Mouse (Mus musculus): ENCODE results near the gene Serpini2.
"Not testable (repeated sequence)": the region's sequence is repeated elsewhere in the genome, so short reads cannot be mapped to it uniquely, and the experiment has no call there.

Serpini2 gene

DNA sequence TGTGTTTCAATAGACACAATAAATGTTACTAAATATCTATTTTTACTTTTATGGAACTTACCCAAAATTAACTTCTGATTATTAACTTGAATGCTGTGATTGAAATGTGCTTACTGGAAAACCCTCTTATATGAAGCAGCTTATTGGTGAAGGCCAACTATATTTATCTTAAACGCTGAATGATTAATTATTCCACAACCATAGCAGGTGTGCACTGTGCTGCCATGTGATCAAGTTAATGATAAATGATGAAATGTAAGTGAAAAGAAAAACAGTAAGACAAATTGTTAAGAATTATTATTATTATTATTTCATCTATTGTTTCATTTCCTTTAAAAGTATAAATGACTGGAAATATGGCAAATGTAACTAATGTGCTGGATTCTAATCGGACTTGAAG is at the start of gene Serpini2:
Gene Serpini2, minus strand, starts transcription at position 101 of the 400 bp plus-strand sequence.
- DNase-seq (ENCODE audit: low read depth, low spot score), result no peak
- no peaks in the 10 kb centered on the region for H3K36me3 ChIP-seq (ENCODE audit: control insufficient read depth, insufficient read depth, low read length, poor library complexity, severe bottlenecking)
- H3K27me3 ChIP-seq (ENCODE audit: control insufficient read depth, insufficient read depth, low read length, poor library complexity, severe bottlenecking), result no peaks in the 10 kb centered on the region

DNA sequence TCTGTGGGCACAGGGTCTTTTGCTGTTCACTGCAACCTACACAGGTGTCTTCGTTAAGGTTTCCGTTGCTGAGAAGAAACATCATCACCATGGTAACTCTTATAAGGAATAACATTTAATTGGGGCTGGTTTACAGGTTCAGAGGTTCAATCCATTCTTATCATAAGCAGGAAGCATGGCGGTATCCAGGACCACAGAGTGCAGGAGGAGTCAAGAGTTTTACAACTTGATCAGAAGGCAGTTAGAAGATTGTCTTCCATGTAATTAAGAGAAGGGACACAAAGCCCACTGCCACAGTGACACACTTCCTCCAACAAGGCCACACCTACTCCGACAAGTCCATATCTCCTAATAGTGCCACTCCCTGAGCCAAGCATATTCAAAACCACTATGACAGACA is 39.0 kb upstream of the Serpini2 start:
- no peaks in the 10 kb centered on the region for H3K36me3 ChIP-seq (ENCODE audit: control insufficient read depth, insufficient read depth, low read length, poor library complexity, severe bottlenecking)
- no peak for DNase-seq (ENCODE audit: low read depth, low spot score)
- H3K27me3 ChIP-seq (ENCODE audit: control insufficient read depth, insufficient read depth, low read length, poor library complexity, severe bottlenecking), result no peaks in the 10 kb centered on the region

DNA sequence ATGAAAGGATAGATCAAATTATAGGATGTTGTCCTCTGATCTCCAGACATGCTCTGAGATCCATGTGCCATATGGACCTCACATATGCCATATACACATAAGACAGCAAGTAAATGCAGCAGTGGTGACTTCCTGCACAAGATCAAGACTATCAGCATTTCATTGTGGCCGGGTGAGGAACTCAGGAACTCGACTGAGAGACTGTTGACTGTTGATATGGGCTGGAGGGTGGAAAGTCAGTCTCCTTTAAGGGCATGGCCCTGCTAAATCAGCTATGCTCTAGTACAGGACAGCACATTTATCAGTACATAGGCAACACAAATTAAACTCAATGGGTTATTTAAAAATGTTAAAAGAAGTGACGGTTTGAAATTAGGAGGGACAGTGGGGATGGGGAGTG is 38.4 kb upstream of the Serpini2 start:
- DNase-seq (ENCODE audit: low read depth, low spot score), result no peak
- Histone ChIP-seq H3K27me3 (ENCODE audit: control insufficient read depth, insufficient read depth, low read length, poor library complexity, severe bottlenecking) (no peaks in the 10 kb centered on the region), H3K36me3 (ENCODE audit: control insufficient read depth, insufficient read depth, low read length, poor library complexity, severe bottlenecking) (no peaks in the 10 kb centered on the region)

DNA sequence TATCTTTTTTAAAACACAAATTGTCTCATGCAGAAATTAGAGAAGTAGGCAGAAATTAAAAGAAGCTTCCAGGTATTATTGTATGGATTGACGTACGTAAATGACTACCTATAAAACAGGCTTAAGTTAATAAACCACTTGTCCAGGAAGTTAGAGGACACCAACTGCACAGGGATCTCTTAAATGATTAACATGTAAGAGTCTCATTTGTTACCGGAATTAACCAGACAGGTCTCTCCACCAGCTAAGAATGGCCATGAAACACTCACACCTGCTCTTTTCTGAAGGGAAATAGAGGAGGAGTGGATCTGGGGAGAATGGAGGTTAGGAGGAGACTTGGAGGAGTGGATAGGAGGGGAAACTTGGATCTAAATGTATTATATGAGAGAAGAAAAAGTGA is 35.7 kb upstream of the Serpini2 start:
- H3K36me3 ChIP-seq (ENCODE audit: control insufficient read depth, insufficient read depth, low read length, poor library complexity, severe bottlenecking), result no peaks in the 10 kb centered on the region
- no peaks in the 10 kb centered on the region for H3K27me3 ChIP-seq (ENCODE audit: control insufficient read depth, insufficient read depth, low read length, poor library complexity, severe bottlenecking)
- no peak for DNase-seq (ENCODE audit: low read depth, low spot score)

DNA sequence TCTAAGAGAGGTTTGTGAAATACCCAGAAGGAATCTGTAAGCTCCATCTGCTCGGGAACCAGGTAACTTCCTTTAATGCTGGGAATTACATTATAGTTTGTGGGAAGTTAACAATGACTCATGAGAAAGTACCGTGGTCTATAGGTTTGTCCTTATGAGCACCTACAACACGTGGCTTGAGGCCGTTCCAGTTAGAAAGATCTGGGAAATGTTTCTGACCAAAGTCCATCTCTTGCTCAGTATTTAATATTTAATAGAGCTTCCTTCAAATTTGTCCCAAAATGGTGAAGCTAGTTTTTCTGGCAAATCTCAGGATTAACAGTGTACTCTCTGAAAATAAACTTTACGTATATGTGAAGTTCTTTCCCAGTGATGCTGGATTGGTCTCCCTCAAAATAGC is 34.7 kb upstream of the Serpini2 start:
- Histone ChIP-seq H3K27me3 (ENCODE audit: control insufficient read depth, insufficient read depth, low read length, poor library complexity, severe bottlenecking) (no peaks in the 10 kb centered on the region), H3K36me3 (ENCODE audit: control insufficient read depth, insufficient read depth, low read length, poor library complexity, severe bottlenecking) (no peaks in the 10 kb centered on the region)
- DNase-seq (ENCODE audit: low read depth, low spot score), result no peak

DNA sequence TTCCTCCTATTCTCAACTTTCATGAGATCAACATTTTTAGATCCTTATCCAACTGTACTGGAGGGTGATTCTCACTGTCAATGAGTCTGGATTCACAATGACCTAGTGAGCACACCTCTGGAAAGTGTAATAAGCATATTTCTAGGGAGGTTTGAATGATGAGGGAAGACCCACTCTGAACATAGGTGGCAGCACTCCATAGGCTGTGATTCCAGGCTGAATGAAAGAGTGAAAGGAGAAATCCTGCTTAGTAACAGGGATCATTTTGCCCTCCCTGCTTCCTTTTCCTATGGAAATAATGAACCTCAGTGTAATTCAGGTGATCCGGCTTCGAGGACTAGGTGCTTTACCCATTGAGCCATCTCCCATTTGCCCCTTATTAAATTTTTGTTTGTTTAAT is 31.2 kb upstream of the Serpini2 start:
- H3K27me3 ChIP-seq (ENCODE audit: control insufficient read depth, insufficient read depth, low read length, poor library complexity, severe bottlenecking), result no peaks in the 10 kb centered on the region
- no peaks in the 10 kb centered on the region for H3K36me3 ChIP-seq (ENCODE audit: control insufficient read depth, insufficient read depth, low read length, poor library complexity, severe bottlenecking)
- no peak for DNase-seq (ENCODE audit: low read depth, low spot score)

DNA sequence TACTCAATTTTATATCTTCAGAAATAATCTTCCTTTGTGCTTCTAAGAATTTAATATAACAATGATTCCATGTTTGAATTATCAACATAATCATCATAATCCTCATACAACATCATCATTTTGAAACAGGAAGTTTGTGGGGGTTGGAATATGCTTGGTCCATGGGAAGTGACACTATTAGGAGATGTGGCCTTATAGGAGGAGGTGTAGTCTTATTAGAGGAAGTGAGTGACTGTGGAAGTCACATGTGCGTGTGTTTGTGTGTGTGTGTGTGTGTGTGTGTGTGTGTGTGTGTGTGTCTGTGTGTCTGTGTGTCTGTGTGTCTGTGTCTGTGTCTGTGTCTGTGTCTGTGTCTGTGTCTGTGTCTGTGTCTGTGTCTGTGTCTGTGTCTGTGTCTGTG is 29.6 kb upstream of the Serpini2 start:
- not testable (repeated sequence) for H3K27me3 ChIP-seq (ENCODE audit: control insufficient read depth, insufficient read depth, low read length, poor library complexity, severe bottlenecking); H3K36me3 ChIP-seq (ENCODE audit: control insufficient read depth, insufficient read depth, low read length, poor library complexity, severe bottlenecking)
- DNase-seq (ENCODE audit: low read depth, low spot score), result peak; percentile 31

DNA sequence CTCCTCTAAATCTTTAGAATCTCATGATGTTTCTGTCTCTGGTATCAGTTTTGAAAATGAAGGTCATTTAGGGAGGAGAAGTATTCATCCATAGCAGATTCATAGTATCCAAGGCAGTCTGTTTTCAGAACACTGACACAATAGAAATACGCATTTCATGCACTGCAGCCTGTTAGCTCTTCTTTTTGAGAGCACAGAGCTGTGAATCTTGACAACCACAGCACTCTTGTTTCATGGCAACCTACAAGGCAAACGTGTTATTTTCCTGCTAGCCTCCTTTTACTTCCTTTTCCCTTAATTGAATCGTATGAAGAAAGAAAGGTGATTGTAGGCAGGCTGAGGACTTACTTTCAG is 27.9 kb upstream of the Serpini2 start:
- peak; percentile 15 for DNase-seq (ENCODE audit: low read depth, low spot score)
- no peaks in the 10 kb centered on the region for H3K27me3 ChIP-seq (ENCODE audit: control insufficient read depth, insufficient read depth, low read length, poor library complexity, severe bottlenecking)

DNA sequence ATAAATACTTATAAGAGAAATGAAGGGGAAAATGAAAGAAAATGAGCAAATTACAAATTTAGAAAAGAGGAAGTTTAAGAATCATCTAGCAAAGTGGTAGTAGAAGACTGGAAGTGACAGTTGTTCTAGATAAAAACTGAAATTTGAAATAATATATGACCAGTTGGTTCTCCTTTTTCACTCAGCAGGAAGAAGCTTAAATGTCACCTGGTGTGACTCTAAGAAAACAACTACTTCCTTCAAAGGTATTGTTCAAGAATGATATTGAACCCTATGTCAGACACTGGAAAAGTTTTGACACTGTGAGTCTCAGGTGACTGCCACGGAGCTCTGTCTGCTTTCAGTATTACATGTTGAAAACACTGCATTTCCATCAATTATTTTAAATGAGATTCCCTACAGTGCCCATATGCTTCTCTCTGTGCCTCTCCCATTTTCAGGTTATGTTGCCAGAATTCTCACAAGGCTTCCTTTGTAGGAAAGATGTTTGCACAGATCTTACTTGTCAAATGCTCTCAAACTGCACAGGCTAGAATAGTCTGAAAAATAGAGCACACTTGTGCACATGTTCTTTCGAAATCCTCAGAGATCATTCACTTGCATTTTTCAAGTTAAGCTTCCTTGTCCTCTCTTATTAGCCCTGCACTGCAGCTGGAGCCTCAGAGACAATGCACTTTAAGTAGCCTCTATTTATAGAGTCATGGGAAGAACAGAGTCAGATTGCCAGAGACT is 27.3 kb upstream of the Serpini2 start:
- H3K36me3 ChIP-seq (ENCODE audit: control insufficient read depth, insufficient read depth, low read length, poor library complexity, severe bottlenecking), result no peaks in the 10 kb centered on the region
- H3K27me3 ChIP-seq (ENCODE audit: control insufficient read depth, insufficient read depth, low read length, poor library complexity, severe bottlenecking), result no peaks in the 10 kb centered on the region
- peak; percentile 67 for DNase-seq (ENCODE audit: low read depth, low spot score)

More for the DNA sequence above, 27.9 kb upstream of the Serpini2 start:
- H3K36me3 ChIP-seq (ENCODE audit: control insufficient read depth, insufficient read depth, low read length, poor library complexity, severe bottlenecking), result no peaks in the 10 kb centered on the region

DNA sequence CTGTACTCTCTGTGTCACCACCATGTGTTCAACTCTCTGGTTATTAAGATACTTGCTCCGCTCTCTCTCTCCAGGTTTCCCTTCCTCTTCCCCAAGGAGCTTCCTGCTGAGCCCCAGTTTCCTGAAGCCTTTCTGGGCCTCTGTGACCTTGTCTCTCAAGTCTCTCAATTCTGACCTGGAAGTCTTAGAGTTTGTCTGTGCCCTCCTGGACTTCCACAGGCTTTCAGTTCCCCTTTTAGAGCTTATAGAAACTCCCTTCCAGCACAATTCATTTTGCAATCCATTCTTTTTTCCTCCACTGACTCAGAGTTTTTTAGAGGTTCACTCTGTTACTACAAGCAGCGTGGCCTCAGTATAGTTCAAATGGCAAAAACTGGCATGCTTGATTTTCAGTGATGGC is 23.4 kb upstream of the Serpini2 start:
- Histone ChIP-seq H3K27me3 (ENCODE audit: control insufficient read depth, insufficient read depth, low read length, poor library complexity, severe bottlenecking) (no peaks in the 10 kb centered on the region), H3K36me3 (ENCODE audit: control insufficient read depth, insufficient read depth, low read length, poor library complexity, severe bottlenecking) (no peaks in the 10 kb centered on the region)
- no peak for DNase-seq (ENCODE audit: low read depth, low spot score)

DNA sequence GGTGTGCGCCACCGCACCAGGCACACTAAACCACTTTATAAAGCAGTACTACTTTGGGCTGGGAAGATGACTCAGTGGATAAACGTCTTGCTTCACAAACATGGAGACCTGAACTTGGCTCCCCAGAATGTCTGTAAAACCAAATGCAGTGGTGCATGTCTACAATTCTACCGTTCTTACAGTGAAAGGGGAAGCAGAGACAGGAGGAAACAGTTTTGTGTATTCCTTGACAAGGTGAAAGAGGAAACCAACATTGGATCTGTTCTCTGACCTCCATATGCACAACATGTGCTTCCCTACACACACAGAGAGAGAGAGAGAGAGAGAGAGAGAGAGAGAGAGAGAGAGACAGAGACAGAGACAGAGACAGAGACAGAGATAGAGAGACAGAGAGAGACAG is 7.6 kb upstream of the Serpini2 start:
- peak; percentile 44 for DNase-seq (ENCODE audit: low read depth, low spot score)
- Histone ChIP-seq H3K27me3 (ENCODE audit: control insufficient read depth, insufficient read depth, low read length, poor library complexity, severe bottlenecking) (no peaks in the 10 kb centered on the region), H3K36me3 (ENCODE audit: control insufficient read depth, insufficient read depth, low read length, poor library complexity, severe bottlenecking) (no peaks in the 10 kb centered on the region)

DNA sequence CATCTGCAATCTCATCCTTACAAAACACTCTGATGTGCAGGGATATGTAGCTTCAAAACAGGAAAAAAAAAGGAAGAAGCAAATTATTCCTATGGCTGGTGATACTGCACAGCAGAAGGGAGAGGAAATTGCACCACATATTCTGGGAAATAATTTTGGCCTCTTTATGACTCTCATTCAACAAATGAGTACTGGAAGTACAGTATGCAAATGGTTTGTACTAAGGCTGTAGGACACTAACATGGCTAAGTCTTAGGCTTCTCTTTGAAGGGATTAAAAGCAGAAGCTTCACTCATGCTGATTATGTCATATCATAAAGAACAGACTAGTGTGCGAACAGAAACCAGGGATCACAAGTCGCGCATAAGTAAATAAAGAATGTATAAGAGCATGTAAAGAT is 6.6 kb upstream of the Serpini2 start:
- DNase-seq (ENCODE audit: low read depth, low spot score), result no peak
- Histone ChIP-seq H3K27me3 (ENCODE audit: control insufficient read depth, insufficient read depth, low read length, poor library complexity, severe bottlenecking) (no peaks in the 10 kb centered on the region), H3K36me3 (ENCODE audit: control insufficient read depth, insufficient read depth, low read length, poor library complexity, severe bottlenecking) (no peaks in the 10 kb centered on the region)

DNA sequence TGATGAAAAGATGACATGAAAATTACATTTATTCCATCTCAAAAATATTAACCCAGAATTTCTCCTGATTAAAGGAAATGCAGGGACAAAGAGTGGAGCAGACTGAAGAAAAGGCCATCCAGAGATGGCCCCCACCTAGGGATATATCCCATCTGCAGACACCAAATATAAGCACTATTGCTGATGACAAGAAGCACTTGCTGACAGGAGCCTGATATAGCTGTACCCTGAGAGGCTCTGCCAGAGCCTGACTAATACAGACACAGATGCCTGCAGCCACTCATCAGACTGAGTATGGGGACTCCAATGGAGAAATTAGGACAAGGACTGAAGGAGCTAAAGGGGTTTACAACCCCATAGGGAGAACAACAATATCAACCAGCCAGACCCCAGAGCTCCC is 5.2 kb upstream of the Serpini2 start:
- no peaks in the 10 kb centered on the region for H3K27me3 ChIP-seq (ENCODE audit: control insufficient read depth, insufficient read depth, low read length, poor library complexity, severe bottlenecking)
- H3K36me3 ChIP-seq (ENCODE audit: control insufficient read depth, insufficient read depth, low read length, poor library complexity, severe bottlenecking), result no peaks in the 10 kb centered on the region
- DNase-seq (ENCODE audit: low read depth, low spot score), result no peak

DNA sequence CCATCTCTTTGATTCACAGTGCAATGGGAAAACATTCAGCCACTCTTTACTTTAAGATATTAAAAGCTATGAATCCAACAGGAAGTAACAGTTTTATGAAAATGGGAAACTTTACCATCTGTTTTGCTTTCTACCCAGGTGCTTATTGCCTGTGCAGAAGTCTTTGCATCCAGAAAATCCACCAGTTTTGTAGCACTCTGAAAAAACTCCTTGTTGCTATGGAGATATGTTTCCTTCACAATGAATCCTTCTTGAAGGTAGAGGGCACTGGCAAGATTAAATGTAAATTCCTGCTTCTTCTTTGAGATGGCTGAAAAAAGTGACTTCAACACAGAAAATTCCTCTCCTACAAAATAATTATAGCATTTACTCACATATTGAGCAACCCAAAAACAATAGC is 10.5 kb downstream of the Serpini2 start:
- no peak for DNase-seq (ENCODE audit: low read depth, low spot score)
- Histone ChIP-seq H3K36me3 (ENCODE audit: control insufficient read depth, insufficient read depth, low read length, poor library complexity, severe bottlenecking) (no peaks in the 10 kb centered on the region), H3K27me3 (ENCODE audit: control insufficient read depth, insufficient read depth, low read length, poor library complexity, severe bottlenecking) (no peaks in the 10 kb centered on the region)

DNA sequence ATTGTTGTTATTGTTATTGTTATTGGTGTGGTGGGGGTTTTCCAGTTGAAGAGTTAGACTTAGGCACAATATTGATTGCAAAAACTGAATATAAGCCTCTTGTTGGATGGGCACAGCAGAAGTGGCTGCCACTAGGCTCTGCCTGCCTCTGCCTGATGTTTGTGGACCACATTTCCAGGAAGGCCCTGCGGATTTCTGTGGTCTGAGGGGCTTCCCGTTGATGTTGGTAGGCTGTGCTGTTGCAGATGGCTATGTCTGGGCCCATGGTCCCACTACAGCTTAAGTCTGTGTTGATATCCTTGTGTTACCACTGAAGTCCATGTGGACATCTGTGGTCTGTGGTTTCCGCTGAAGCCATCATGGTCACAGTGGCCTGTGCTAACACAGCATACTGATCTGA is 50.2 kb downstream of the Serpini2 start:
- H3K36me3 ChIP-seq (ENCODE audit: control insufficient read depth, insufficient read depth, low read length, poor library complexity, severe bottlenecking), result no peaks in the 10 kb centered on the region
- no peaks in the 10 kb centered on the region for H3K27me3 ChIP-seq (ENCODE audit: control insufficient read depth, insufficient read depth, low read length, poor library complexity, severe bottlenecking)
- DNase-seq (ENCODE audit: low read depth, low spot score), result no peak

DNA sequence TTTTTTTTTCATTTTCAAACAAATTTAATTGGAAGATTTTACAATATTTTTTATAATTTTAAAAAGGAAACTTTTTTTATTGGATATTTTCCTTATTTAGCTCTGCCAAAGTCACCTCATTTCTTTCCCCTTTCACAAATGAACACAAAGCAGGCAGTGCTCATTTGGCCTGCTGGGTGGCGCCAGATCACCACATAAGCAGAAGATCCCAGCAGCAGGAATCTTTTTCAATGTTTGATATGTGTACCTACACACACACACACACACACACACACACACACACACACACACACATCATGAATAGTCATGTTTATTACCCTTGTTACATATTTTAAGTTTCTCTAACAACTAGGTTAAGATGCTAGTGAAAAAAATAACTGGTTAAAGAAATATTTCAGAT is 50.7 kb downstream of the Serpini2 start:
- peak; percentile 68 for DNase-seq (ENCODE audit: low read depth, low spot score)
- no peaks in the 10 kb centered on the region for H3K36me3 ChIP-seq (ENCODE audit: control insufficient read depth, insufficient read depth, low read length, poor library complexity, severe bottlenecking)
- H3K27me3 ChIP-seq (ENCODE audit: control insufficient read depth, insufficient read depth, low read length, poor library complexity, severe bottlenecking), result no peaks in the 10 kb centered on the region

Measured in splenic B cell, adult 2 months (primary cell).